Mouse (Mus musculus) erythroid progenitor cell, adult 5-6 weeks (primary cell): ENCODE measurements around the gene Aven. TPM values are rescaled to one million over a fixed set of nuclear protein-coding genes. Genes with fewer than 3 reads are reported as not detected.

Source experiments
- ATAC-seq: replicated peaks from 2 replicates; pipeline ENCODE4 v1.8.0; 2016; ENCODE audit warnings: moderate number of reproducible peaks, mild to moderate bottlenecking, moderate TSS enrichment, inconsistent platforms; ENCODE audit not compliant: poor library complexity, low FRiP score, severe bottlenecking
- total RNA-seq, 2 experiments: library from RNA; stranded (forward) in 1 of 2; stranded (reverse) in 1 of 2; fragments of 150-400 nt in 1 of 2; fragments of 186-747, 209-891 nt in 1 of 2; gene quantifications; 2 replicates each; pipeline versions ENCODE4 v1.2.3 to v1.2.4; 2015 to 2017; ENCODE audit warnings: low replicate concordance in 2 of 2

Gene Aven
- total RNA-seq, 2 experiments from 2014 or later, result 5.1 TPM; not detected in 1

DNA sequence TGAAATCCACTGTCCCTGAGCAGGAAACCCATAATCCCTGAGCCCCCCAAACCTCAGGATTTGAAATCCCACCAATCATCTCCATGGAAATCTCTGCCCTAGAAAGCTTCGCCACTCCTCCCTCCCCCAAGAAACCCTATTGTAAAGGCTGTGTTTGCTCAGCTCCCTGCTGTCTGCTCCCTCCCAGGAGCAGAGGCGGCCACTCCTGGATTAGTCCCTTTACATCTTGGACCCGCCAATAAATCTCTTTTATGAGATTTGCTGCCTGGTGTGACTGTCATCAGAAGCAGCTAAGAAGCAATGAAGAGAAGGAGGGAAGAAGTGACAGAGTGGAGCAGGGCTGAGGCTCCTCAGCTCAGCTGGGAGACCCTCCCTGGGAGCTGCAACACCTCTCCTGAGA lies 124.4 kb downstream of the Aven start:
- ATAC-seq, result no peak

DNA sequence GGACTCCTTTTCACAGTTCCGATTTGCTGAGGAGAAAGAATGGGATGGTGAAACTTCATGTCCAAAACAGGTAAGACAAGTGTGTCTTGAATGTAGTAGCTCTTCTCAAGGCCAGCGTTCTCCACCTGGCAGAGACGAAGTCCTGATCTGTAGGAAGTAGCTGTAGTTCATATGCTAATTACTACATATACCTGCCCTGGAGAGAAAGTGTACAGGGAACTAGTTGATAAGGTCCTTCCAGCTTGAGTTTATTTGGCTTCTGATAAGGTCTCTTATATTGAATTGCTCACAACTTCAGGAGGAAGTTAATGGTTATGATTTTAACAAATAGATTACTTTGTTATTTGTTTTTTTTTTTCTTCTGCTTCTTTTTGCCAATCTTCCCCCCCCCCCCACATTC lies 132.4 kb downstream of the Aven start:
- ATAC-seq, result no peak

DNA sequence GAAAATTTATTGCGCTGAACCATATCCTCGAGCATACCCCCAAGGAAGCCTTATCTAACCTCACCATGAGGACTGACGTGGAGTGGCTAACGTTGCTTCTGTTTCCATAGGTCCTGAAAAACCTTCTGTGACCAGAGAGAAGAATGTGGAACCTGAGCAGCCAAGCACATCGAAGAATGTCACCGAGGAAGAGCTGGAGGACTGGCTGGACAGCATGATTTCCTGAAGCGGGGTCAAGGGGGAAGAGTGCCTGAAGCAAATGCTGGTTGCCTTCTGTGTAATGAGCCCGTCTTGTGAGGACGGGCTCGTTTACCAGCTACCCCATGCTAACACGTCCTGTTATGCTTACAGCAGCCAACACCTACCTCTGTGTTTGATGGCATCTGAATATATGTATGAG lies 137.9 kb downstream of the Aven start:
- ATAC-seq, result no peak

DNA sequence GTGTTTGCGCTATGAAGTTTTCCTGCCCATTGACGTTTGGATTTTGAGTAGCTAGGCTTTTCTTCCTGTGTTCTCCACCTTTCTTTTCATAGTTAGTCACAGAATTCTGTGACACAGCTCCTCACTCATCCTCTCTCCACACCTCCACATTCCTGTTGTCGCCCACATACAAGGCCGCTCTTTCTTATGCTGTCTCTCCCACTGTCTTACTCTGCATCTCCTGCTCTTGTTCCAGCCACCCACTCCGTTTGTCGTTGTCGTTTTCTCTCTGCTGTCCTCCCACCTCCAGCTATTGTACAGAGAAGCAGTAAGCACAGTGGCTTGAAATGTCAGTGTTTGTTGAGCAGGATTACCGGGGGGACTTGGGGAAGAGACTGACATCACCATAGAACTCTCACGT lies 139.8 kb downstream of the Aven start:
- ATAC-seq, result no peak

DNA sequence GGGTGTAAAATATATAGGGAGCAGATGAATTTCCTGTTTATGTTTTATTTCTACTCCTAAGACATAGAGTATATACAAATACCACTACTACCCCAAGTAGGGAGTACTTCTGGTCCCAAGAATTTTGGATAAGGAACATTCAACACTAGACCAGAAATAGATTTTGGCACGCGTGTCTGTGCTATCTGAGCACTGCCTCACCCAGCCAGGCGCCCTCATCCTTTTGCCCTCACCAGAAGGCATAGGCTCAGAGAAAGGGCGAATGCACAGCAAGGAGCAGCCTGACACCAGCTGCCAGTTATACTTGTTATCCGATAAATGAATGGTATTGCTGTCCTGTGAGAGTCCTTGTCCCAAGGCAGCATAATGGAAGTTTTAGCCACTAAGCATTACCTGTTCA lies 144.4 kb downstream of the Aven start:
- ATAC-seq, result no peak

DNA sequence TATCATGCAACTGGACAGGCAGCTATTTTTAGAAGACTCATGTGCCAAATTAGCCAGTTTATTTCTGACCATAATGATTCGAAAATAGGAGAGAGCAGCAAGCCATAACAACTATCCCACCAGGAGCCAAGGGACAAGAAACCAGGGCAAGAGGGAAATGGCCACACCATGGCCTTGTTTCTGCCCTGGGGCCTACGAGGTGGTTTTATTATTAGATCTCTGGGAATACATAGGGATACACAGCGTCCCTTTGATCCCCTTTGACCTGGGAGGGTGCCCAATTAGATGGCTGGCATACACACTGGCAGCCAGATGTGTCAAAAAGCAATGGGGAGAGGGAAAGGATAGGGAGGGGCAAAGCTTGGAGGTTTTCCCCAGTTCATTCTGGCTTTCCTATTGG lies 161.1 kb downstream of the Aven start:
- no peak for ATAC-seq

DNA sequence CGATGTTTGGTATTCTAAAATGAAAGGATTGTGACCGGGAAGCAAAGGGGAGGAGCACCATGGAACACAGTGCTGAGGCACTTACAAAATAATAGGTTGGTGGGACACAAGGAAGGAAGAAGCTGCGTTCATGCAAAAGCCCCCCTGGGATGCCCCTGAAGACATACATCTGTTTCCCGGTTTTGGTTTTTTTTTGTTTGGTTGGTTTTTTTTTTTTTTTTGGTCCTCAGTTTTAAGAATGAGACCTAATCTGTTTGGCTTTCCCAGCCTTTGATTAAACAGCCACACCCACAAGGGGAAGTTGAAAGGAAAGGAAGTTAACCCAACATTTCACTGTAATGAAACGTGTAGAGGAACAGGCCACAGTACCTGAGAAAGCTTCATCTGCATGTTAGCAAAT lies 163.4 kb downstream of the Aven start:
- no peak for ATAC-seq

DNA sequence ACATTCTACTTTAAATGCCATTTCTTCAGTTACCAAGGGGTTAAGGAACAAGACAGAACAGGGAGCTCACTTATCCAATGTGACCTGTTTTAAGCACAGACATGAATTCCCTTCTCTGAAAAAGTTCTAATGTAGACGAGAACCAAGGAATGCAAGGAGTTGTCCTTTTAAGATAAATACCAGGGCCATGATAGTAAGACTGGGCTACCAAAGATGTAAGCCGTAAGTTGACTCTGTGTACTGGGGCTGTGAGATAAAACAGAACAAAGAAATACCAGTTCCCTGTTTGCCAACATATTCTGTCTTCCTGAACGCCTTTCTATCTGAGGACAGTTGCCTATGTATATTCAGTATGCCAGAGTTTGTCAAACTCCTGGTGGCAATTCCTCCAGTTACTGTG lies 176.7 kb downstream of the Aven start:
- no peak for ATAC-seq

DNA sequence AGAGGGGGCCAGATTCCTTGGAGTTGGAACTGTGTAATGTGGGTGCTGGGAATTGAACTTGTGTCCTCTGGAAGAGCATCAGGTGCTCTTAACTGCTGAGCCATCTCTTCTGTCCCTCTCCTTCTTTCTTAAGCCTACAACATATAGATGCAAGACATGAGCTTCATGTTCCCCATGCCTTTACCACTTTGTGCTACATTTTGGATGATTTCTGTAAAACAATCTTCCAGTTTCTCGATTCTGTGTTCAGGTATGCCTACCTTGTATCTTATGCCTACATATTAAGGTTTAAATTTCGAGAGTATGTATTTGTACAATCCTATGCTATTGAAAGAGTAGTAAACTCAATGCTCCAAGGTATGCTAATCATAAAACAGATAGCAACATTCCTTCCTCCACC lies 183.4 kb downstream of the Aven start:
- no peak for ATAC-seq

DNA sequence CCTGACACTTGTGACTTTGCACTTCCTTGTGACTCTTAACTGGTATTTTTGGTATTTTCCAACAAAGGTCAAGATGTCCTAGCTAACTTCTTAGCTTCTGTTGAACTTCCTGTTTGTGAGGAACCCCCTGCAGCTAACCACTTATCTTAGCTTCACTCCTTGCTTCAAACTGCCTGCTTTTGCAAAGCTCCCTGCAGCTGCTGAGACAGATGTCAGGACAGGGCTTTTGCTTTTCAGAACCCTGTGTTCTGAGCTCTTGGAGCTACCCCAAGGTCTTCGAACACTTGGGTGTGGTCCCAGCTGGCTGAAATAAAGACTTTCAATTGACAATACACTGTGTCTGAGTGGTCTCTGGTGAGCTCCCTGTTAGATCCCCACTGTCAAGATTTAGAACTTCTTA lies 184.0 kb downstream of the Aven start:
- ATAC-seq, result no peak

DNA sequence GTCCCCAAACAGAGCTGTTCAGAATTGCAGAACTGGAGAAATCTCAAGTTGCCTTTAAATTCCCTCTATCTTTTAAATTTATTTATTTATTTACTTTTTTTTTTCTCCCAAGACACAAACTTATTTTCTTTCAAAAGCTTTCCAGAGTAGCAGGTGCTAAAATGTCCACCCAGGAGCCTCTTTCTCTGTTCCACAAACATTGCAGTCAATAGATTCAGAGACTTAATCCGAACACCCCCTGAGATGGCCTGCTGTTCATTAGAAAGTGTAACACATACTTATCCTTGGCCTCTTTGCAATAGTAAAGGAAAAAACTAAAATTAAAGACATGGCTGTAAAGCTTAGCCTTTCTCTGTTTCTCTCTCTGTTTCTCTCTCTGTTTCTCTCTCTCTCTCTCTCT lies 184.5 kb downstream of the Aven start:
- ATAC-seq, result no peak

DNA sequence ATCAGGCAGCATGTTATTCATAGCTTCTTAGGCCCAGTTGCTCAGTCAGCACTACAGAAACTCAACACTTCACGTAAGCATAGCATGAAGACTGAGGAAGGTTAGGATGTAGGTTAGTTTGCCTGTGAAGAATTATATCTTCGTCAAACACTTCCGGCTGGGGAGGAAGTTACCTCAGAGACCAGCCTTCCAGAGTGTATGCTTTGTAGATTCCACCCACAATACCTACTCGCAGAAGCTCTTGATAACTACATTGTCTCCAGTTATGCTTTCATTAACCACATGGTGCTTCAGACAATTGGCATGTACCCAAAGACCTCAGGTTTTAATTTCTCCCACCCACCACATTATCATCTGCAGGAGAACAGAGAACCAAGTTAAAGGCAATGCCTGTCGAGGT lies 189.1 kb downstream of the Aven start:
- ATAC-seq, result no peak

Other genes with a start within 250 kb of the Aven start
- gene Nutm1, start 233.7 kb upstream of the Aven start, total RNA-seq (2015; ENCODE audit: low replicate concordance), result not detected in 2 replicates
- not detected in 2 replicates for gene Nutm1, start 233.7 kb upstream of the Aven start, total RNA-seq (2017; ENCODE audit: low replicate concordance)
- 23.5 and 32.4 TPM in 2 replicates for gene Nop10, start 231.0 kb upstream of the Aven start, total RNA-seq (2015; ENCODE audit: low replicate concordance)
- 12.3 and 16.3 TPM in 2 replicates for gene Nop10, start 231.0 kb upstream of the Aven start, total RNA-seq (2017; ENCODE audit: low replicate concordance)
- gene Slc12a6, start 227.1 kb upstream of the Aven start, total RNA-seq (2015; ENCODE audit: low replicate concordance), result 52.8 and 57.7 TPM in 2 replicates
- gene Slc12a6, start 227.1 kb upstream of the Aven start, total RNA-seq (2017; ENCODE audit: low replicate concordance), result 42.4 and 70.9 TPM in 2 replicates
- 1.4 TPM in 1 of 2 replicates, not detected in the other for gene Gm21985, start 226.7 kb upstream of the Aven start, total RNA-seq (2015; ENCODE audit: low replicate concordance)
- gene Gm21985, start 226.7 kb upstream of the Aven start, total RNA-seq (2017; ENCODE audit: low replicate concordance), result 1.3 and 9.0 TPM in 2 replicates
- 23.5 and 30.3 TPM in 2 replicates for gene Emc4, start 124.9 kb upstream of the Aven start, total RNA-seq (2015; ENCODE audit: low replicate concordance)
- gene Emc4, start 124.9 kb upstream of the Aven start, total RNA-seq (2017; ENCODE audit: low replicate concordance), result 9.9 and 11.3 TPM in 2 replicates
- gene Katnbl1, start 113.8 kb upstream of the Aven start, total RNA-seq (2015; ENCODE audit: low replicate concordance), result 21.3 and 29.3 TPM in 2 replicates
- 20.7 and 21.3 TPM in 2 replicates for gene Katnbl1, start 113.8 kb upstream of the Aven start, total RNA-seq (2017; ENCODE audit: low replicate concordance)
- gene Emc7, start 38.0 kb upstream of the Aven start, total RNA-seq (2015; ENCODE audit: low replicate concordance), result 5.0 and 5.8 TPM in 2 replicates
- gene Emc7, start 38.0 kb upstream of the Aven start, total RNA-seq (2017; ENCODE audit: low replicate concordance), result 7.2 and 7.3 TPM in 2 replicates
- gene Chrm5, start 12.2 kb upstream of the Aven start, total RNA-seq (2015; ENCODE audit: low replicate concordance), result not detected in 2 replicates
- gene Chrm5, start 12.2 kb upstream of the Aven start, total RNA-seq (2017; ENCODE audit: low replicate concordance), result not detected in 2 replicates